Mouse (Mus musculus) telencephalon, adult 2 months (tissue): ENCODE measurements around the gene Glis2.

Experiments used
- DNase-seq: peaks from one replicate; pipeline ENCODE4 v3.0.0-alpha.2; 2011; ENCODE audit warnings: low read depth, low spot score

The Glis2 gene

GRCm38 (mm10) chr16:4639831-4640237, 45.3 kb downstream of the Glis2 start, which contains the start of the genes Vasn and Dnaja3:
Gene Vasn, plus strand, starts transcription at chr16:4639941.
Gene Dnaja3, plus strand, starts transcription at chr16:4639989.
- peak; percentile 46 for DNase-seq

DNA sequence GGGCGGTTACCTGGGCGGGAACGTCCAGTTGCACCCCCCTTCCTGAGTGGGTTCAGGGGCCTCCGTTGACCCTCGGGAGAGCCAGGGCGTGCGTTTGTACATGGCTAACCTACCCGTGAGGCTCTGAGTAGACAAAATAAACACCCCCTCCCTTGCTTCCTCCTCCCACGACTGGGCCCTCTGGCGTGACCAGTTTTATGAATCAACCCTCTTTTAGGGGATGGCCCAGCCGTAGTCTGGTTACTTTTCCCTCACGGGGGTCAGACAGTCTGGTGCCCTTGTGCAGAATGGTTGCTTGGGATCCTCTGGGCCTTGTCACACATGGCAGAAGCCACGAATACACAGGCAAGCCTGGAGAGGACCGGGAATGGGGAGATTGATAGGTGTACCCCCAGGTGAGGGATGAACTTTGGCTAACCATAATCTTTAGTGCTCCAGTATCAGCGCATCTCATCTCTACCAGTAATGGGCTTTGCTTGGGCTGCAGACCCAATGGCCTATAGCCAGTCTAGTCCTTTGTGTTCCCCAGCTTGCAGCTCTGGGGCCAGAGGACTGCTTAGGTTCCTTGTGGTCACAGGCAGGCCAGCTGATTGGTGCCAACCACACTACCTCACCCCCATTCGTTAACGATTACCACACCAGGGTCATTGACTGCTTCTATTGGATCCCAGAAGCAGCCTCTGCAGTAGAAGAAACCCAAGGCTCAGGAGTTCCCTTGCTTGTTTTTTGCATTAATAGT, 45.9 kb downstream of the Glis2 start:
- DNase-seq = no peak

DNA sequence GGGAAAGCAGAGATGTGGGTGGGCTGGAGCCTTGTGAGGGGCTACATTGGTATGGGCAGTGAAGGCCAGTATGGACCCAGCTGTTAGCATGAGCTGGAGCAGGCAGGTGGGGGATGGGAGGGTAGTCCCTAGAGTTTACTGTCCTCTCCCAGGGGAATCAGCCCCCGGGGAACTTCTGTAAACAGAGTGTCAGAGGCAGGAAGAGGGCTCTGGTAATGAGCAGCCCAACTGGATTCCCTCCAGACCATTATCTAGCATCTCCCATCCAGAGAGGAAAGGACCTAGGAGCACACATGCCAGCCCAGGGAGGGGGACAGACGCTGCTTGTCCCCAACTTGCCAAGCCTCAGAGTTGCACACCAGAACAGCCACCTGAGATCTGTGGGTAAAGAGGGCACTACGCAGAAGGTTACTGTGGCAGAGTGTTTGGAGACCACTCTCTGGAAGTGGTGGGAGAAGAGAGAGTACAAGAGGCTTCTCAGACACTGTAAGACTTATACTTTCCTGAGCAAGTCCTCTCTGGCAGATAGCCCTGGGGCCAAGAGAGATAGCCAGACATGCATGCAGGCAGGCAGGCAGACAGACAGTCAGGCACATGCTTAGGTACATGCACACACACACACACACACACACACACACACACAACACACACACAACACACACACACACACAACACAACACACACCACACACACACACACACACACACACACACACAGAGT, 46.8 kb downstream of the Glis2 start:
- no peak for DNase-seq

DNA sequence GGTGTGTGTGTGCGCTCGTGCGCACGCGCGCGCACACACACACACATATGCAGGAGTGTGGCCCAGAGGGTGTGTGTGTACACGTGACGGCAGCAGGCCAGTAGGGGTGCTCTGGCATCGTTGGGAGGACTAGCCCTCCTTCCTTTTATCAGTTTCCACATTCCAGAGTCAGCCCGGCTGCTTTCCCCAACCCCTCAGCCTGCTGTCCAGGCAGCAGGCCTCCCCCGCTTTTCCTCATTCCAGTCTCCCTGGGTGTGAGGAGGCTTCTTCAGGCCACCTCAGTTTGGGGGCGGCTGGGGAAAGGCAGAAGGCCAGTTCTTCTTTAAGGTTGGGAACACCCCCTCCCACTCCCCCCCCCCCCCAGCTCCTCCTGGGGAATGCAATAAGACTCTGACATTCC, 47.7 kb downstream of the Glis2 start:
- DNase-seq = peak; percentile 82

DNA sequence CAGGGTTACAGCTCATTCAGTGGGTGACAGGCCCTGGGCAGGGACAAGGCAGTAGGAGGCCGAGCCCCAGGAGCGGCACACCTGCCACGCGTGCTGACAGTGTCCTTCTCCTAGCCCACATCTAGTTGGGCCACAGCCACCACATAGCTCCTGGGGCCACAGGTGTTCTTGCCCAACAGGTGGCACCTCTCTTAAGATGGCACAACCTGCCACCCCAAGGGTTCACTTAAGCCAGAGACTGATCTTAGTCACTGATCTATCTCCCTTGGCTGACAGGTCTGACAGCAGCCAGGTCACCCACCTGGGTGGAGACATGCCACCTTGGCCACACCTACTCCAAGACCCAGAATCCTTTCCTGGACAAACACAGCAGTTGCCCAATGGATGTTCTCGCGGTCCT, 48.4 kb downstream of the Glis2 start:
- DNase-seq = no peak

- peak; percentile 45 for DNase-seq
Observed at GRCm38 (mm10) chr16:4643670-4644419, 49.3 kb downstream of the Glis2 start.

DNA sequence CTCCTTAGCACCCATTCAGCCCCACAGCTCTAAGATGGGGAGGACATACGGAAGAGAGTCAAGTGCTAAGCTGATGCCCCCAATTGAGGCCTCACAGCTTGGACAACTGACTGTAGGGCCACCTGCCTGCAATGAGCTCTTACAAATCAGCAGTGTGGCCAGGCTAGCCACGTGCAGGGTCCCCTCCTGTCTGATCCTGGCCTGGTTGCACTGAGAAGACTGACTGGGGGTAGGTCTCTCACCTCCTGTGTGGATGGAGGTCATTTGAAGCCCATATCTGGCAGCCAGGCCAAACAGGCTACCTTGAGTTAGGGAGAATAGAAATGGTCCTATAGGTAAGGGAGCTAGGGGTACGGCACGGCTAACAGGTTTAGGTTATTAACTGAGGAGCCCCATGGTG, 51.4 kb downstream of the Glis2 start:
- DNase-seq = no peak

- no peak for DNase-seq
Observed at GRCm38 (mm10) chr16:4646831-4647230, 52.3 kb downstream of the Glis2 start.

- no peak for DNase-seq
Observed at GRCm38 (mm10) chr16:4647651-4648141, 53.2 kb downstream of the Glis2 start.

DNA sequence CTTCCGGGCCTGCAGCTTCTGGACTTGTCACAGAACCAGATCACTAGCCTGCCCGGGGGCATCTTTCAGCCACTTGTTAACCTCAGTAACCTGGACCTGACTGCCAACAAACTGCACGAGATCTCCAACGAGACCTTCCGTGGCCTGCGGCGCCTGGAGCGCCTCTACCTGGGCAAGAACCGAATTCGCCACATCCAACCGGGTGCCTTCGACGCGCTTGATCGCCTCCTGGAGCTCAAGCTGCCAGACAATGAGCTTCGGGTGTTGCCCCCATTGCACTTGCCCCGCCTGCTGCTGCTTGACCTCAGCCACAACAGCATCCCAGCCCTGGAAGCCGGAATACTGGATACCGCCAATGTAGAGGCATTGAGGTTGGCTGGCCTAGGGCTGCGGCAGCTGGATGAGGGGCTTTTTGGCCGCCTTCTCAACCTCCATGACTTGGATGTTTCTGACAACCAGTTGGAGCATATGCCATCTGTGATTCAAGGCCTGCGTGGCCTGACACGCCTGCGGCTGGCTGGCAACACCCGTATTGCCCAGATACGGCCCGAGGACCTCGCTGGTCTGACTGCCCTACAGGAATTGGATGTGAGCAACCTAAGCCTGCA, 54.0 kb downstream of the Glis2 start:
- DNase-seq = no peak

DNA sequence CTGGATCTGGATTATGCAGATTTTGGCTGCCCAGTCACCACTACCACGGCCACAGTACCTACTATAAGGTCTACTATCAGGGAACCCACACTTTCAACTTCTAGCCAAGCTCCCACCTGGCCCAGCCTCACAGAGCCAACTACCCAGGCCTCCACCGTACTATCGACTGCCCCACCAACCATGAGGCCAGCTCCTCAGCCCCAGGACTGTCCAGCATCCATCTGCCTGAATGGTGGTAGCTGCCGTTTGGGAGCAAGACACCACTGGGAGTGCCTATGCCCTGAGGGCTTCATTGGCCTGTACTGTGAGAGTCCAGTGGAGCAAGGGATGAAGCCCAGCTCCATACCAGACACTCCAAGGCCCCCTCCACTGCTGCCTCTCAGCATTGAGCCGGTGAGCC, 54.7 kb downstream of the Glis2 start:
- DNase-seq = no peak

DNA sequence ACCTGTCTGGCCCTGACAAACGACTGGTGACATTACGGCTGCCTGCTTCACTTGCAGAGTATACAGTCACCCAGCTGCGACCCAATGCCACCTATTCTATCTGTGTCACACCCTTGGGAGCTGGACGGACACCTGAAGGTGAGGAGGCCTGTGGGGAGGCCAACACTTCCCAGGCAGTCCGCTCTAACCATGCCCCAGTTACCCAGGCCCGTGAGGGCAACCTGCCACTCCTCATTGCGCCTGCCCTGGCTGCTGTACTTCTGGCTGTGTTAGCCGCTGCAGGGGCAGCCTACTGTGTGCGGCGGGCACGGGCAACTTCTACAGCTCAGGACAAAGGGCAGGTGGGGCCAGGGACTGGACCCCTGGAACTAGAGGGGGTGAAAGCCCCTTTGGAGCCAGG, 55.2 kb downstream of the Glis2 start:
- no peak for DNase-seq

- DNase-seq = no peak
Observed at GRCm38 (mm10) chr16:4650161-4650560, 55.6 kb downstream of the Glis2 start.

- DNase-seq = no peak
Observed at GRCm38 (mm10) chr16:4651081-4651480, 56.6 kb downstream of the Glis2 start.

DNA sequence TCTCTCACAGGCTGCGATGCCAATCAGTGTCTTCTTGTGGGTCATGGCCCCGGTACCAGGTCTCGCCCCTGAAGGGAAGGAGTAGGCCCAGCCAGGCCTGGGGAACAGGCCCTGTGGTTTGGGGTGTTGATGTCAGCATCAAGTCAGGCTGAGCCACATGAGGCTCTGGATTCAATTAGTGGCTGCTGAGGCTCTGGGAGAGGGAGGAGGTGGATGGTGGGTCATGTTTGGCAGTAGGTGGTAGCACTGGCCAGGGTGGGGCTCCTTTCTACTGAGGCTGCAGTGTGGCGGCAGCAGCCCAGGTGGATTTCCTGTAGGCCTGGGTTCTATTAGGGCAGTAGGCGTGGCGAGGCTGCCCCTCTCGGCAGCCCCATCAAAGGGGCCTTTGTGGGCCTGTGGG, 57.1 kb downstream of the Glis2 start:
- DNase-seq = no peak

DNA sequence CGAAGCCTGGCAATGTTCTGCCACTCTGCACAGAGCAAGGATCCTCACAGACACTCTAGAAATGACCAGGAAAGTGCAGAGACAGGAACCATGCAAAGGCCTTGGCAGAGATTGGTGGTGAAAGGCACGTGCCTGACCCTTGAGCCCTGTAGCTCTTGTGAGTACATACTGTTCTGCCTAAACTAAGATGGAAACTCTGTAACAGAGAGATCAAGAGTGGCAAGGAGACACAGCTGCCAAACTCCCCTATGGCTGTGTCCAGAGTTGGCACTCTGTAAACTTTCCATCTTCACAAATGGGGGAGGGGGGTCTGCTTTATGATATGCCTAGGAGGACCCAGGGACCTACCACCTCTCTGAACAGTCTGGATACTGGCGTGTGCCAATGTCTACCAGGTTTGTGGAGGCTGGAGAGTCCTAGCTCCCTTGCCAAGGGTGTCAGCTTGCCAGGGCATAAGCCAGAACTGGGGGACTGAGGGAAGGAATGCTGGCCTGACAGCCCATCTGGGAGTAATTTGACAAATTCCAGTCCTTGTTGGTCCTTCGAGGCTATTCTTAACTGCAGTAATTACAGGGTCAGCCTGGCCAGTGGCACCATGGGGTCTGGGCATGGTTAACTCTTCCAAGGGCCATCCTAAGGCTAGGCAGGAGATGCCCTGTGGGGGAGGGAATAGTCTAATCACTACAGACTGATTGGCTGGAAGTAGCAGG, 58.3 kb downstream of the Glis2 start:
- DNase-seq = no peak

DNA sequence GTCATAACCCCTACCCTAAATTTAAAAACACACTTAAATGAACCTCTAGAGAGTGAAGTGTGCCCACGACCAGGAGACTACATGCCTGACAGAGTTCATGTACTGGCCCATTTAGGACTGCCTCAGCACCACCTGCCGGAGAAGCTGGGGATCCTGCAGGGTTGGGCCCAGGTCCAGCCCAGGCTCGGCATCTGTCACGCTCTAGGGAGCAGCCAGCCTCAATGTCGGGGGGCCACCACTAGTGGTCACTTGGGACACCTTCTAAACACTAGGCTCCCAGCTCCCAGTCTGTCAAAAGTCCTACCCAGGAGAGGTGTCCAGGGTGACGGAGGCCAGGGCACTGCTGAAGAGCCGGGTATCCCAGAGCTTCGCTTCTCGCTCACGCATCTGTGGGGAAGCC, 60.2 kb downstream of the Glis2 start:
- DNase-seq = no peak

- no peak for DNase-seq
Observed at GRCm38 (mm10) chr16:4655251-4655734, 60.8 kb downstream of the Glis2 start.

DNA sequence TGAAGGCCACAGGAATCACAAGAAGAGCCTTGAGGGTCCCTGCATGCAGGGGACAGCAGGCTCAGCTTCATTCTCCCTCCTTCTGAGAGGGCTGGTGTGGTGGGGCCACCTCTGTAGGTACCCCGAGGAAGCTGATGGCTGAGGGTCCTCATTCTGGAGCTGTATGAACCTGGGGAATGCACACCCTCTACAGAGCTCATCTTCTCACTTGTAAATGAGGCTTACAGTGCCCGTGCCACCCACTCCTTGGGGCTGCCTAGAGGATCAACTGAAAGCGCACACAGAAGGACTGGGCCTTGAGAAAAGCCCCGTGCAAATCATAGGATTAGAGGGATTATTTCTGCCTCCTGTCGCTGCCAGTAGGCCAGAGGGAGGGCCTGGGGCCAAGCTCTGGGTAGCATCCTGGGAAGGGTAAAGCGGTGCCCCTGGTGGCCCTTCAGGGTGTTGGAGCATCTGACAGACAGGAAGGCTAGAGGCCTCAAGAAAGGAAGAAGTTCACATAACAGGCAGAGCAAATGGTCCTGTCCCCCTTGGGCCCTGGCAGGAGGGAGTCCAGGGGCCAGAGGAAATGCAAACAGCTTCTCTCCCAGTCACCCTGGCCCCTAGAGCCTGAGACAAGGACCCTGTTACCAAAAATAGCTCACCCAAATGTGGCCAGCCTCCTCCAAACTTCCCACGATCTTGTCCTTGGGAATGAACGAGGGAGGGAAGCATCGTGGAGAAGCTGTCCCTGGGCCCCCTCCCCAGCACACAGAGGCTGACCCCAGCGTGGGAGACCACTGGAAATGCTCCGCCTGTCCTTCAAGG, 61.5 kb downstream of the Glis2 start:
- DNase-seq = no peak

- no peak for DNase-seq
Observed at GRCm38 (mm10) chr16:4656571-4657081, 62.1 kb downstream of the Glis2 start.
